Mouse (Mus musculus) liver, adult (tissue): Measurements from ENCODE around the gene 1810009A15Rik.

ENCODE experiments used
- GATA4 ChIP-seq: IDR thresholded peaks from 2 replicates; pipeline ENCODE4 v1.6.1; 2014; ENCODE audit warnings: mild to moderate bottlenecking, low read length; ENCODE audit not compliant: insufficient replicate concordance

1810009A15Rik gene

GRCm38 (mm10) chr19:8929224-8930088 lies 40.8 kb downstream of the 1810009A15Rik start, which contains the start of the genes Rom1 and Eml3:
Rom1 (minus strand) TSS chr19:8929356.
Eml3 (plus strand) TSS chr19:8929552.
- peak; percentile 55; the same call in 1 of the 2 replicates for TF ChIP-seq GATA4

- TF ChIP-seq GATA4 = no peak
Measured at GRCm38 (mm10) chr19:8930117-8930516, 41.5 kb downstream of the 1810009A15Rik start.

- no peak for TF ChIP-seq GATA4
Measured at GRCm38 (mm10) chr19:8930771-8931170, 42.1 kb downstream of the 1810009A15Rik start.

GRCm38 (mm10) chr19:8936736-8937135 lies 48.1 kb downstream of the 1810009A15Rik start:
- TF ChIP-seq GATA4 = no peak
